Mouse (Mus musculus) fat pad, adult 2 months (tissue): Measurements from ENCODE around the gene Vegfc.

ENCODE experiments used
- DNase-seq: peaks from one replicate; pipeline ENCODE4 v3.0.0-alpha.2; 2011; ENCODE audit warnings: low read depth, low spot score; ENCODE audit errors: extremely low read depth

Gene Vegfc

DNA sequence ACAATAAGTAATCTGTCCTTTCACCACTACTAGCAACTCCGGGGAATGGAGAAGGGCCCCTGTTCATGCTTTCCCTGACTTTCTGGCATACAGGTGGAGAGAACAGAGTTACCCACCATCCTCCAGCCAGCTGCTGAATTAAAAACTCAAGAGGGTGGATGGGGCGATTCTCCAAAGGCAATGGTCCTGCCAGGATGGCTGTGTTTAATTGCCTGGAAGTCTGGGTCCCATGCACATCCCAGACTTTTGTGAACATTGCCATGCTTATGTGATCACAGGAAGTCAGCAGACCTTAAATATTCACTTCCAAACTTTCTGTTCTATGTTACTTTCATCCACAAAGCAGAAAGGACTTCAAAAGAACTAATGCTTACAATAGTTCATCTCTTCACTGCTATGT, 107.9 kb downstream of the Vegfc start:
- no peak for DNase-seq

DNA sequence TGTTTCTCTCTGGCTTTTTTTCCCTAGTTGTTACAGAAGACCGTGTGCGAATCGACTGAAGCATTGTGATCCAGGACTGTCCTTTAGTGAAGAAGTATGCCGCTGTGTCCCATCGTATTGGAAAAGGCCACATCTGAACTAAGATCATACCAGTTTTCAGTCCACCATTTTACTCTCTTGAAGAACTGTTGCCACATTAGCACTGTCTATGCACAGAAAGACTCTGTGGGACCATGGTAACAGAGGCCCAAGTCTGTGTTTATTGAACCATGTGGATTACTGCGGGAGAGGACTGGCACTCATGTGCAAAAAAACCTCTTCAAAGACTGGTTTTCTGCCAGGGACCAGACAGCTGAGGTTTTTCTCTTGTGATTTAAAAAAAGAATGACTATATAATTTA, 108.5 kb downstream of the Vegfc start:
- no peak for DNase-seq

DNA sequence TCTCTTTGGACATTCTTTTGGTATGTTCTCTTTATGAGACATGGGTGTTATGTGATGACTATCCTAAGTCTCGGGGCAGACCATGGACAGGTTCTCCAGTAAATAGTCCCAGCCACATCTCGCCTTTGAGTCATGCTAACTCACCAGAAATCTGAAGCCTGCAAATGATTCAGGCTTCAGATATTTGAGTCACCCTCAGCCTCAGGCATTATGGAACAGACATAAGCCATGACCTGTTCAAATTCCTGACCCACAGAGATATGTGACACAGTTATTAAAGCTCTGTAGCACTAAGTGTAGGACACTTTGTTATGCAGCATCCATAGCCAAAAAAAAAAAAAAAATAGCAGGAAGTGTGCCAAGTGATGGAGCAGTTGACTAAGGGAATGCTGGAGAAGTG, 138.8 kb downstream of the Vegfc start:
- no peak for DNase-seq

DNA sequence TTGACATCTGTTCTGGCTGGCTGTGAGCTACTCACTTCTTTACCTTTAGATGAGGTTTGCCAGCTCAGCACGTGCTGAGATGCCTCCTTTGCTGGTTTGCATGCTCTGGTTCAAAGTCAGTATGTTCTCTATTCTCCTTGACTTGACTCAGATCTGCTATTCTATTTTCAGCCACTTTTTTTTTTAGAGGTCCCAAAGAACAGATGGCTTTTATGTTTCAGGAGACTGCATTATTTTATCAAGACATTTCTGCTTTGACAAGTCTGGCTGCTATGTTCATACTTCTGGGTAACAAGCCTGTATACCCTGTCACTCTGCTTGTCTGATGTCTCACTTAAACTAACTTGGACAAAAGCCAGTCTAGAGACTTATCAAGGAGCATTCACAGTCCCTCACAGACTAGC, 151.4 kb downstream of the Vegfc start:
- no peak for DNase-seq

DNA sequence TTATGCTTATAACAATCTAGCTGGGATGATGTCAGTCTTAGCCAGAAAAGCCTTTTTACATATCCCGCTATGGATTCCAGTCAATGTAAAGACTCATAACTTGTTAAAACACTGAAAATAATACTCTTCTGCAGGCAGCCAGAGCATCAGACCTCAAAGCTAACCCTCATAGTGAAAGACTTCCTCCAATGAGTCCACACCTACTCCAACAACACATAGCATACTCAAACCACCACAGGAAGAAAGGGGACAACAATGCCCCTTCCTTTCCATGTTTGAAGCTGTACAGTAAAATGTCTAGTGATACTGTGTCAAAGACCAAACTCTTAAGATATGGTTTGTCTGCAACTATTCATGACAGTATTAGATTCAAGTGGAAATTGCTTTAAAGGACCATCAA, 153.2 kb downstream of the Vegfc start:
- DNase-seq, result no peak

DNA sequence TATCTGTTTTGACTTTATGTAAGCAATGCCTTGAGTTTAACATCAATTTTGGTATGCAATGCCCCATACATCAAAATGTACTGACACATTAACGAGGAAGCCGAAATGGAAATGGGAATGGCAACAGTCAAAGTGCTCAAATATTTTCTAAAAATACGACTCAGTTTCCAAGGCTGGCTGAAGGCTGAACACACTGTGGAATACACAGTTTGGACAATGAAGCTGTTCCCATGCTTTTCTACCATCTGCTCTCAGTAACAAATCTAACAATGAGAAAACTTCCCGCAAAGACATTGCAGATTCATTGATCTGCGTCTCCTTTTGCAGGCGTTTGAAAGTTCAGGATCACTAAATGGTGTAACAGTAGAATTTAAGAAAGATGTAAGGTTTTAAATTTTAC, 155.9 kb downstream of the Vegfc start:
- no peak for DNase-seq
